Mouse (Mus musculus): ENCODE data around the gene Slc13a5. TPM values are rescaled to one million over a fixed set of nuclear protein-coding genes. Genes with fewer than 3 reads are reported as not detected.
A peak's percentile ranks its signal among the peaks of the same experiment; 100 is the strongest.

Slc13a5 gene
- 0.10 and 0.20 TPM in 2 replicates for polyA plus RNA-seq (2016; fragmentation: Nextera tagmentation; extraction: Ambion mirVana)

DNA sequence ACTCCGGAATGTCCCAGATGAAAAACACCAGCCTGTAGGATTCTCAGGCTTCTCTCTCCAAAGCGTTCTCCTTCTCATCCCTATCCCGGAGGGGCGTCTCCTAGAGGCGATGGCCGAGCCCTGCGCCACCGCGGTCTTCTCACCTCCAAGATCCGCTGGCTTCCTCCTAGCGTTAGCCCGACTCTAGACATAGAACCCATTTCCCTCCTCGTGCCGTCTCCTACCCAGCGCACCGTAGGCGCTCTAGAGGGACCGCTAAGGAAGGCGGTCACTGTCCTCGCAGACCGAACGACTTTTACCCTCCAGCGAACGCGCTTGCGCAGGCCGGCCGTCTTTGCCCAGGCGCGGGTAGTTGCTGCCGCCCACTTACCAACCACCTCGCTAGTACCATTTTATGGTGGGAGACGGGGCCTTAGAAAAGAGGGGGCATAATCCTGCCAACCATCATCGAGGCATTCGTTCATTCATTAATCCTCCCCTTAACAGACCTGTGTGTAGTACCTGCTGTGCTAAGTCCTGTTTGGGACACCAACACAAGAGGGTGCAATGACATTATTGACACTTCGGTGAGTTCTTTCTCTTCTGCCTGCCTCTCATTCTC, at the start of gene Slc13a5:
Gene Slc13a5, minus strand, starts transcription at position 263 of the 601 bp plus-strand sequence.
- Histone ChIP-seq H3K4me1 (peaks cover 20% of the 10 kb centered on the region), H3K27ac (no peak within 1 kb of the TSS)
- DNase-seq (ENCODE audit: low spot score): peak; percentile 53

DNA sequence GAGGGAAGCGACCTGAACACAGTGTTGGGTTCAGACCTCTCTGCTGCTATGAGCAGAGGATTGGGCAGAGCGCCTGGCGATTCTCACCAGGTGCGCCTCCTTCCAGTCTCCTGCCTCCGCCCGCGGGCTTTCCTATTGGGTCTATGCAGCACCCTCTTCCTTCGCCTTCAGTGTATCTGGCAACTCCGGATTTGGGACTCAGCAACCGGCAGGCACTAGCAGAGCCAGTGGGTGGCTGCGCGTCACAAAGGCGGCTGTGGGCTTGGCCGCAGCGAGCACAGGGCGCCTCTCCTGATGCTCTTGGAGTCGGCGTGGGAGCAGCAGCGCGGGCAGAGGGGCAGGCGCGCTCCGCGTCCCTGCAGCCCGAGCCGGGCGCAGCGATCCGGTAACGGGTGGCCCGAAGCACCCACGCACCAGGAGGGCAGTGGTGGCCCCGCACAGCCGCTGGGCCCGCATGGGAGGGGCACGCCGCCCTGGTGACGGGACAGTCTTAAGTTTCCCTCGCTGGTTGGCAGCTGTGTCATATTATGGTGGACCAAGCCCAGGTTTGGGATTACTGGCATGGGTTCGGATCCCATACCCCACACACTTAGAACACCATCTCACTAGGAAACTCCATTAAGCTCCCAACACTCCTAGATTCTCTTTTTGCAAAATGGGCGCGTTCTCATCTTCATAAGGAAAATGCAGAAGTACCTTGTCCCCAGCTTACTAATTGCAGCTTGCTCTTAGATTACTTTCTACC, 47.3 kb upstream of the Slc13a5 start, which contains the start of gene Fbxo39:
Gene Fbxo39, plus strand, starts transcription at position 294 of the 745 bp plus-strand sequence.
- Histone ChIP-seq H3K4me3 (peak within 1 kb of the TSS; percentile 45), H3K27me3 (ENCODE audit: low read depth, poor library complexity, severe bottlenecking) (peaks cover 40% of the 10 kb centered on the region), H3K27ac (no peak within 1 kb of the TSS), H3K4me1 (peaks cover 4% of the 10 kb centered on the region), H3K9me3 (replicated peaks) (no peaks in the 10 kb centered on the region), H3K36me3 (no peaks in the 10 kb centered on the region)
- peak; percentile 35 for DNase-seq (ENCODE audit: low spot score)
- 11% methylated on average over 41 of the region's 42 CpGs for WGBS

More for the DNA sequence above, at the start of gene Slc13a5:
- peaks cover 65% of the 10 kb centered on the region for H3K27me3 ChIP-seq (ENCODE audit: low read depth, poor library complexity, severe bottlenecking)
- H3K9me3 ChIP-seq (replicated peaks): no peaks in the 10 kb centered on the region
- WGBS: 3% methylated on average over 36 of the region's 36 CpGs
- H3K4me3 ChIP-seq: peak within 1 kb of the TSS; percentile 52
- no peaks in the 10 kb centered on the region for H3K36me3 ChIP-seq

DNA sequence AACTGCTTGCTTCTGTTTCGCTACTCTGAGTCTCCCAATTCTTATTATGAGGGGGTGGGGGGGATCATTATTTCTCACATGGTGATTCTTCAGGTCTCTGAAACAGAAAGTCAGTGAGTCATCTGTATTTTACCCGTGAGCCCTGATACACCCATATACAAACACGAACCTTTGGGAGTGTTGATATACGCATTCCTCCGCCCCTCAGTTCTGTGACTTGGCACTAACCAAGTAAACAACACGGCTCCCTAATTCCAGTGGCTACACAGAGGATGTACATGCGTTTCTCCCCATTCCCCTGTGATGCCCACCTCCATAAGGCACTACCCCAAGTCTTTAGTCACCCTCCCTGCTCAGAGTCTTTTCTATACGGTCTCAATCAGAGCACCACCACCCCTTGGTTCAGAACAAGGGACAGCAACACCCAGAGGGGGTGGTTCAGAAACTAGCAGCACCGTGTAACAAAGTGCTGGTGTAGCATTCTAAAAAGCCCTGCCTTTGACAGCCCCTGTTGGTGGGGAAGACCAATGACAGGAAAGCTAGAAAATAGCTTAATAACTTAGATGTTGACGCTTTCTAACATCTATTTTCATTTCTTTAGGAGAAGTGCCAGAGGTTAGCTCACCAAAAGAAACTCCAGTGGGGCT, 44.5 kb upstream of the Slc13a5 start:
- no peak for DNase-seq (ENCODE audit: low spot score)
- H3K4me1 ChIP-seq: peaks cover 4% of the 10 kb centered on the region
- no peaks in the 10 kb centered on the region for H3K9me3 ChIP-seq (replicated peaks)
- 86% methylated on average over 10 of the region's 10 CpGs for whole genome bisulfite sequencing
- H3K4me3 ChIP-seq: no peak overlapping the region
- peaks cover 39% of the 10 kb centered on the region for H3K27me3 ChIP-seq (ENCODE audit: low read depth, poor library complexity, severe bottlenecking)
- no peaks in the 10 kb centered on the region for H3K36me3 ChIP-seq
- no peak overlapping the region for H3K27ac ChIP-seq

DNA sequence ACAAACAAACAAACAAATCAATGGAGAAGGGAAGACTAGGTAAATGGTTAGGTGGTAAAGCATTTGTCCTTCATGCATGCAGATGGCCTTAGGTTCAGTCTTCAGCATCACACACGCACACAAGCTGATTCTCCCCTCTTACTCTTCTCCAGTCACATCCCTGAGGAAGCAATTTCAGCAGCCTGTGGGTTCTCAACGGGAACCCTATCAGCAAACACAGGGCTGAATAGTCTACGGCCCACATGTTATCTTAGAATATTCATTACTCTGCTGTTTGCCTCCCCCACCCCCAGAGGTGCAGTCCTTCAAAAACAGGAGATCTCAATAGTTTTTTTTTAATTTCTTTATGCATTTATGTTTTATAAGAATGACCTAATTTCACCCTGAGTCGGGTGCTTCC, 43.5 kb upstream of the Slc13a5 start:
- Histone ChIP-seq H3K27ac (no peak overlapping the region), H3K4me1 (peaks cover 4% of the 10 kb centered on the region), H3K9me3 (replicated peaks) (no peaks in the 10 kb centered on the region), H3K27me3 (ENCODE audit: low read depth, poor library complexity, severe bottlenecking) (peaks cover 32% of the 10 kb centered on the region), H3K36me3 (no peaks in the 10 kb centered on the region), H3K4me3 (no peak overlapping the region)
- 85% methylated on average over 4 of the region's 4 CpGs for WGBS
- DNase-seq (ENCODE audit: low spot score): no peak

DNA sequence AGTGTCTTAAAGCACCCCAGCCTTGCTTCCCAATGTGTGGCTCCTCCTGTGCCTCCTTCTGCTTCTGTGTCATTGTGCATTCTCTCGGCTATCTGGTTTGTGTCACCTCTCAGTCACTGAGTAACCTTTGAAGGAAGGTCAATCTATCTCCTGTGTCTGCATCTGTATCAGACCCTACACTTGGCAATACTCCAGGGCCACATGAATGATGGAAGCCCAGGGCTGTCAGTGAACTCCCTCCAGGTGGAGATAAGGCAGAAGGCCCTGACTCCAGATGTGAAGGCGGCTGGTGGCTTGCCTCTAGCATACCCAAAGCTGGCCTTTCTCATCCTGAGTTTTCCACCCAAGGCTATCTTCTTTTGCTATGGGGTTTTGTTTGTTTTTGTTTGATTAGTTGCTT, 42.0 kb upstream of the Slc13a5 start:
- 37% methylated on average over 2 of the region's 2 CpGs for WGBS
- Histone ChIP-seq H3K27me3 (ENCODE audit: low read depth, poor library complexity, severe bottlenecking) (peaks cover 17% of the 10 kb centered on the region), H3K27ac (no peak overlapping the region), H3K4me3 (no peak overlapping the region), H3K36me3 (no peaks in the 10 kb centered on the region), H3K4me1 (no peaks in the 10 kb centered on the region), H3K9me3 (replicated peaks) (no peaks in the 10 kb centered on the region)
- DNase-seq (ENCODE audit: low spot score): no peak

DNA sequence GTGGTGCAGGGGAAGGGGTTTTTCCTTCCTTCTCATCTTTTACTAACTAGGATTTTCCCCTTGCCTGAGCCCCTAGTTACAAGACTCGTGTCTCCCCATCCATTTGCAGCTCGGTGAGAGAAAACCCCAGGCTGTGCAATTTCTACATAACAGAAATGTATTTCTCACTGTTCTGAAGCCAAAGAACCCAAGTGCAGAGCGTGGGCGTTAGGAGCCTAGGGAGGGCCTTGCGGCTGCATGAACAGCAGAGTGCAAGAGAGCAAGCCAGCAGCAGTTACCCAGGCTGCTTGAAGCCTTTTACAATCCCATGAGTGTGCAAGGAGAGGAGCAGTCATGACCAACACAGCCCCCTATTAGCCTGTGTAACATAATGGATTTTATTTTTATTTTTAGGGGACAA, 40.4 kb upstream of the Slc13a5 start:
- Histone ChIP-seq H3K4me3 (no peak overlapping the region), H3K4me1 (no peaks in the 10 kb centered on the region), H3K27ac (no peak overlapping the region), H3K27me3 (ENCODE audit: low read depth, poor library complexity, severe bottlenecking) (peaks cover 2% of the 10 kb centered on the region), H3K9me3 (replicated peaks) (no peaks in the 10 kb centered on the region), H3K36me3 (no peaks in the 10 kb centered on the region)
- DNase-seq (ENCODE audit: low spot score): no peak
- 86% methylated on average over 5 of the region's 5 CpGs for WGBS

DNA sequence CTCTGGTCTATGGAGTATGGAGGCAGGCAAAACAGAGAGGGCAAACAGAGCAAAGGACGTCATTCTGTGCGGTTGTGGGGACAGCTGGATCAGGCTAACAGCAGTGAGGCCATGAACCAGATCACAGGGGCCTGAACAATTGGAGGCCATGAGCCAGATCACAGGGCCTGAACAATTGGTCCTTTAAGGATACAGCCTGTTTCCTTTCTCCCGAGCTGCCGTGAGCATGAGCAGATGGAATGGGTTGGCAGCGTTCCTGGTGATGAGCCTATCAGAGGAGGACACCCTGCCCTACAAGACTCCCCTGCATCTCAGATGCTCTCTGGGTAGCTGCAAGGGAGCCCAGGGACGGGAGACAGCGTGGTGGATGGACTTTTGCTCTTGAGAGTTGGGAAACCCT, 35.2 kb upstream of the Slc13a5 start:
- 88% methylated on average over 7 of the region's 7 CpGs for whole genome bisulfite sequencing
- no peak for DNase-seq (ENCODE audit: low spot score)
- no peak overlapping the region for H3K27ac ChIP-seq

DNA sequence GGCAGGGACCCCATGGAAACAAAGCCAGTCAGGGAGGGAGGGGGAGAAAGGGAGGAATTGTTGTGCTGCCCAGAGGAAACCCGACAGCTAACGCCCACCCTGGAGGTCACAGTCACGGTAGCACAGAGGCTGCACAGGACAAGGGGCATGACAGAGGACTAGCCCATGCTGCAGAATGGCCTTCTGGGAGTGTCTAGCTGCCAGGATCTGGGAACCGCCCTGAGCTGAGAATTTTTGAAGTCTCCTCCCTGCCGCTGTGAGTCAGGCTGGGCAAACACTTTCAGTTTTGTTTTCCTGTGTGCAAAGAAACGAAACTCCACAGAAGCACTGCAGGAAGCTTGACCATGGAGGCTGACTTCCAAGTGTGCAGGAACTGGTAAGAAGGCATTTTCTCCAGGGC, 34.3 kb upstream of the Slc13a5 start, which contains the start of gene Xaf1:
Gene Xaf1, plus strand, starts transcription at position 296 of the 400 bp plus-strand sequence.
- no peak within 1 kb of the TSS for H3K27ac ChIP-seq

More for the DNA sequence above, 35.2 kb upstream of the Slc13a5 start:
- H3K4me3 ChIP-seq: no peak overlapping the region
- H3K9me3 ChIP-seq (replicated peaks): no peaks in the 10 kb centered on the region
- peaks cover 4% of the 10 kb centered on the region; the same call in 1 of the 2 replicates for H3K4me1 ChIP-seq
- H3K27me3 ChIP-seq (ENCODE audit: low read depth, poor library complexity, severe bottlenecking): no peaks in the 10 kb centered on the region
- no peaks in the 10 kb centered on the region for H3K36me3 ChIP-seq

DNA sequence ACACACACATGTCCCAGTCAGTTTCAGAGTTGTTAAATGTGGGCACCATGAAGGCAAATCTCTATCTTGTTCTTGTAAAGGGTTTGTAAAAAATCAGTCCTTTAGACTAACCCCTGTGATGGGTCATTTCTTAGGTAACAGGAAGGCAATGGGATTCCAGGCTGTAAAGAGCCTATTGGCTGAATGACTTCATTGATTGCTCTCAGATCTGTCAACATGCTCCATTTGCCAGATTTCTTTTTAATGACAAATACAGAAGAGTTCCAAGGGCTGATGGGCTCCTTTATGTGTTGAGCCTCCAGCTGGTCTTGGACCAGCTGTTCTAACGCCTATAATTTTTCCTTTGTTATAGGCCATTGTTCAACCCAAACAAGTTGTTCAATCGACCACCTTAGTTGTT, 26.1 kb upstream of the Slc13a5 start:
- Histone ChIP-seq H3K27me3 (ENCODE audit: low read depth, poor library complexity, severe bottlenecking) (no peaks in the 10 kb centered on the region), H3K4me3 (no peak overlapping the region), H3K9me3 (replicated peaks) (no peaks in the 10 kb centered on the region), H3K36me3 (no peaks in the 10 kb centered on the region), H3K27ac (no peak overlapping the region), H3K4me1 (no peaks in the 10 kb centered on the region)
- 92% methylated on average over 2 of the region's 2 CpGs for WGBS
- no peak for DNase-seq (ENCODE audit: low spot score)

More for the DNA sequence above, 34.3 kb upstream of the Slc13a5 start, which contains the start of gene Xaf1:
- peaks cover 4% of the 10 kb centered on the region; the same call in 1 of the 2 replicates for H3K4me1 ChIP-seq
- DNase-seq (ENCODE audit: low spot score): no peak
- no peaks in the 10 kb centered on the region for H3K36me3 ChIP-seq
- H3K4me3 ChIP-seq: no peak within 1 kb of the TSS
- 45% methylated on average over 6 of the region's 6 CpGs for WGBS
- H3K27me3 ChIP-seq (ENCODE audit: low read depth, poor library complexity, severe bottlenecking): no peaks in the 10 kb centered on the region
- no peaks in the 10 kb centered on the region for H3K9me3 ChIP-seq (replicated peaks)

DNA sequence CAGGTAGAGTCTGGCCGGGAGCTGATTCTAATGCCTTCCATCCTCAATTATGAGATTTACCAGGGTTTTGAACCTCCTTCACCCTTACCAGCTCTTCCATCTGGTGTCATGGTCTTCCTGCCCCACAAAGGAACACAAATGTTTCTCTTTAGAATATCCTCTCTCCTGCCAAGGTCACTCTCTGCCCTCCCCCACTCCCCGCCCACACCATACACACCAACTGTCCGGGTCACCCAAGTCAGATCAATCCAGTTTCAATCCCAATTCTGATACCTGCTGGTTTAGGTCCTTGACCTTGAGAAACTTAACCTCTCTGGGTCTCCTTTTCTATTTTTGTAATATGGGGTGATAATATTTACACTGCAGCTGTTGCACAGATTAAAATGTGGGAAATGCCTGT, 20.5 kb upstream of the Slc13a5 start:
- no peaks in the 10 kb centered on the region for H3K4me1 ChIP-seq
- H3K9me3 ChIP-seq (replicated peaks): no peaks in the 10 kb centered on the region
- WGBS: 91% methylated on average over 3 of the region's 3 CpGs
- no peak overlapping the region for H3K27ac ChIP-seq
- H3K36me3 ChIP-seq: no peaks in the 10 kb centered on the region
- H3K4me3 ChIP-seq: no peak overlapping the region
- DNase-seq (ENCODE audit: low spot score): no peak
- H3K27me3 ChIP-seq (ENCODE audit: low read depth, poor library complexity, severe bottlenecking): no peaks in the 10 kb centered on the region

DNA sequence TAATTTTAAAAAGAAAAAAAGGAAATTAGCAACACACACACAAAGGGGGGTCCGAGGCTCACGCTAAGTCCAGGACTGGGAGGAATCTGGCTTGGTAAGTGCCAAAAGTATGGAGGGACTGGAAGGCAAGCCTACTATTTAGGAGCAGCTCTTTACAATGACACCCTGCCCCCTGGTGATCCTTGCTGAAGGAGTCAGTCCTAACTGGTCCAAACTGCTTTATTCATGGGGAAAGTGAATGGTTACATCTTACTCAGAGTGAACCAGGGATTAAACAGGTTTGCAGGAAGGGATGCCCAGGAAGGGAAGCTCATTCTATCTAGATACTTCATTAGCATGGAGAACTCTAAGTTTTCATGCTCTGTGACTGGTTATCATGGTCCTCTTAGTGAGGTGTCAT, 20.1 kb upstream of the Slc13a5 start:
- Histone ChIP-seq H3K27ac (no peak overlapping the region), H3K27me3 (ENCODE audit: low read depth, poor library complexity, severe bottlenecking) (no peaks in the 10 kb centered on the region), H3K4me3 (no peak overlapping the region), H3K4me1 (no peaks in the 10 kb centered on the region), H3K9me3 (replicated peaks) (no peaks in the 10 kb centered on the region), H3K36me3 (no peaks in the 10 kb centered on the region)
- no peak for DNase-seq (ENCODE audit: low spot score)
- WGBS: 88% methylated on average over 2 of the region's 2 CpGs

DNA sequence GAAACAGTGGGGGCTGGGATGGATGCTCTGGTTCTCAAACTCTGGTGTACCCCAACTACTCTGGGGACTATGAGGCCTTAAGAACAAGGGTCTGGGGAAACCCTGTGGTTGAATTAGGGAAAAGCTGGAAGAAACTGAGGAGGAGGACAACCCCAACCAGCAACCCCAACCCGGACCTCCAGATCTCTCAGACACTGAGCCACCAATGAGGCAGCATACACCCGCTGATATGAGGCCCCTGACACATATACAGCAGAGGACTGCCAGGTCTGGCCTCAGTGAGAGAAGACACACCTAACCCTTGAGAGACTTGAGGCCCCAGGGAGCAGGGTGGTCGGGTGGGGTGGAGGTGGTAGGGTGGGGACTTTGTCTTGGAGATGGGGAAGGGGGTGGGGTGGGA, 19.6 kb upstream of the Slc13a5 start:
- Histone ChIP-seq H3K4me1 (no peaks in the 10 kb centered on the region), H3K36me3 (no peaks in the 10 kb centered on the region), H3K27me3 (ENCODE audit: low read depth, poor library complexity, severe bottlenecking) (no peaks in the 10 kb centered on the region), H3K9me3 (replicated peaks) (no peaks in the 10 kb centered on the region), H3K27ac (no peak overlapping the region), H3K4me3 (no peak overlapping the region)
- DNase-seq (ENCODE audit: low spot score): no peak
- 77% methylated on average over 3 of the region's 3 CpGs for WGBS

DNA sequence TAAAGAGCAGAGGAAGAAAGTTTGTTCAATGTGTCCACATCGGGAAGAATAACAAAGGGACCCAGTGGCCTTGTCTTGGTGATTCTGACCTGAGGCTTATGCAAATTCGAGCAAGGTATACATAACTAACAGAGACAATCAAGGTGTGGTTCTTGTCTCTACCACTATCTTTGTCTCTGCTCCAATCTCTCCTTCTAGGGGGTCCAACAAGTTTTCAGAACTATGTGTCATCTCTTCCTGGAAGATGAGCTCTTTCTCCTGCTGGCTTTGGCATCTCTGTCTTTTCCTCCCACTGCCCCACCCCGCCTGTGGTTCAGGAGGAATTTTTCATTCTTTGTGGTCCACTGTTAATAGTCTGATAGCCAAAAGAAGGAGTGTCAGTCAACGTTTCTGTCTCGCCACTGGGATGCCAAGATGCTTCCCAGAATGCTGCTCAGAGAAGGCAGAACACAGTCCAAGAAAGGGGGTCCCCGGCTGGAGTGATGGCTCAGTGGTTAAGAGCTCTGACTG, 19.0 kb upstream of the Slc13a5 start:
- Histone ChIP-seq H3K4me3 (no peak overlapping the region), H3K4me1 (no peaks in the 10 kb centered on the region), H3K36me3 (no peaks in the 10 kb centered on the region), H3K27me3 (ENCODE audit: low read depth, poor library complexity, severe bottlenecking) (no peaks in the 10 kb centered on the region), H3K9me3 (replicated peaks) (no peaks in the 10 kb centered on the region), H3K27ac (no peak overlapping the region)
- DNase-seq (ENCODE audit: low spot score): no peak
- WGBS: 78% methylated on average over 6 of the region's 6 CpGs

All from limb, embryonic 10.5 days (tissue).